Mouse (Mus musculus) large intestine, adult 2 months (tissue): ENCODE data around the gene Tcl1b4. TPM values are rescaled to one million over a fixed set of nuclear protein-coding genes. Genes with fewer than 3 reads are reported as not detected.
"Not testable (repeated sequence)": the region's sequence is repeated elsewhere in the genome, so short reads cannot be mapped to it uniquely, and the experiment has no call there.

ENCODE experiments used
- DNase-seq: peaks from one replicate; pipeline ENCODE4 v3.0.0-alpha.2; 2012; ENCODE audit warnings: low read depth, low spot score
- whole genome bisulfite sequencing: fragments of 180-500 bp; shearing (Covaris S2); methylation state at CpG from one replicate; pipeline ENCODE4 v1.1.7; 2018; 5-methylcytosine and 5-hydroxymethylcytosine counted together
- polyA plus RNA-seq: library from polyadenylated mRNA; depleted of rRNA; stranded (reverse); fragments of >200 nt; gene quantifications from 2 replicates; pipeline ENCODE4 v1.2.3, GENCODE M21; 2012; rRNA removed

Gene Tcl1b4
- not detected in 2 replicates for polyA plus RNA-seq

DNA sequence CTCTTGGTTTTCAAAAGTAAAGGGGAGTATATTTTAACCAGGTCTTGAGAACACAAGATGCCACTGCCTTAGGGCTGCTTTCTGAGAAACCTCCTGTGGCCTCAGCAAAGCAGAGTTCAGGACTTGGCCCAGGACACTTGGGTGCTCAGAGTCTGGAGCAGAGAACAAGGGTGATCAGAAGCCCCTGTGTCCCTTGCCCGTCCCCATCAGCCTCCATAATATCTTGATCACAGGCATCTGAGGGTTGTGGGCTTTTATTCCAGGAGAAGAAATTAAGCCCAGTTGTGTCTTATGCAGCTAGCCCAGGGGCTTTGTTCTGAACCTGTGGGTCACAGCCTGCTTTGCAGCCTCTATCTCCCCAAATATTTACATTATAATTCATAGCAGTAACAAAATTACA, at the start of gene Tcl1b4:
Tcl1b4 (plus strand) TSS at position 301 of the 400 bp plus-strand sequence.
- 82% methylated on average over 1 of the region's 1 CpGs for WGBS
- DNase-seq, result not testable (repeated sequence)

GRCm38 (mm10) chr12:105155286-105155685, 46.5 kb upstream of the Tcl1b4 start:
- DNase-seq, result not testable (repeated sequence)
- 38% methylated on average over 4 of the region's 4 CpGs for WGBS

GRCm38 (mm10) chr12:105158842-105159241, 42.9 kb upstream of the Tcl1b4 start:
- DNase-seq, result no peak
- WGBS, result 64% methylated on average over 6 of the region's 6 CpGs

GRCm38 (mm10) chr12:105159390-105159789, 42.4 kb upstream of the Tcl1b4 start, which contains the start of gene Tcl1b1:
Gene Tcl1b1, plus strand, starts transcription at chr12:105159690.
- no peak for DNase-seq
- 71% methylated on average over 4 of the region's 4 CpGs for WGBS

- 52% methylated on average over 3 of the region's 3 CpGs for WGBS
- no peak for DNase-seq
Observed at GRCm38 (mm10) chr12:105166734-105167133, 35.0 kb upstream of the Tcl1b4 start.

DNA sequence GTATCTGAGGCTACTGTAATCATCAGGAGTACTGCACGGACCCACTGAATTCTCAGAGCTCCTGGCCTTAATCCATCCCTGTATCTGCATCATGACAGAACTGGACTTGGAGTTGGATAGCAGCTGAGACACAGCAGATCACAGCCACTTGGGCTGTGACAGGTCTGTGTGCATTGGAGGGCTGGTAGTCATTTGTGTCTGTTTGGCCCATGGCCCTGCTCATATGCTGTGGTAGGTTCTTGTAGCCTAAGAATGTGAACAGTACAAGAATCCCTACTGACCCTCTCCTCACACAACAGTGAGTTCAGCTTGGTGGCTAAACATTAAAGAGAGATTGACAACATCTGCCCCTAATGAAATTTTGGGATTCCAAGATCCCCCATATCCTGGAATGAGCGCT, 28.4 kb upstream of the Tcl1b4 start:
- WGBS, result 78% methylated on average over 2 of the region's 2 CpGs

GRCm38 (mm10) chr12:105174318-105174717, 27.4 kb upstream of the Tcl1b4 start:
- 18% methylated on average over 2 of the region's 2 CpGs for WGBS

More for the DNA sequence above, 28.4 kb upstream of the Tcl1b4 start:
- DNase-seq, result no peak

DNA sequence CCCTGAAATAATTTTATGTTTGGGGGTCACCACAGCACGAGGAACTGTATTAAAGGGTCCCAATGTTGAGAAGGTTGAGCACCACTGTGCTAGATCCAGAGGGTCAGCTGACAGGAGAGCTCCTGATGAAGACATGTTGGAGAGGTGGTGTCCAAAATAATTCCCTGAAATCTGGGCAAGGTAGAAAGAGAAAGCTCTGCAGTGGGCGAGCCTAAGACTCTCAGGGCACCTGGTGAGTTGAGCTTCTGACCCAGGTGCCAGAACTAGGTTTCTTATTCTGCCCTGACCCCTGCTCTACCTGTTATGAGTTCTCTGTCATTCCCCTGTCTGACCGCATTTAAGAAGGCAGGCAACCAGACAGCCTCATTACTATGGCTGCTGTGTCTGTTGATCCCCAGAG, 25.7 kb upstream of the Tcl1b4 start, which contains the start of gene Tcl1b5:
Tcl1b5 (plus strand) TSS at position 301 of the 400 bp plus-strand sequence.
- WGBS, result 45% methylated on average over 3 of the region's 3 CpGs
- DNase-seq, result not testable (repeated sequence)

More at GRCm38 (mm10) chr12:105174318-105174717, 27.4 kb upstream of the Tcl1b4 start:
- not testable (repeated sequence) for DNase-seq

DNA sequence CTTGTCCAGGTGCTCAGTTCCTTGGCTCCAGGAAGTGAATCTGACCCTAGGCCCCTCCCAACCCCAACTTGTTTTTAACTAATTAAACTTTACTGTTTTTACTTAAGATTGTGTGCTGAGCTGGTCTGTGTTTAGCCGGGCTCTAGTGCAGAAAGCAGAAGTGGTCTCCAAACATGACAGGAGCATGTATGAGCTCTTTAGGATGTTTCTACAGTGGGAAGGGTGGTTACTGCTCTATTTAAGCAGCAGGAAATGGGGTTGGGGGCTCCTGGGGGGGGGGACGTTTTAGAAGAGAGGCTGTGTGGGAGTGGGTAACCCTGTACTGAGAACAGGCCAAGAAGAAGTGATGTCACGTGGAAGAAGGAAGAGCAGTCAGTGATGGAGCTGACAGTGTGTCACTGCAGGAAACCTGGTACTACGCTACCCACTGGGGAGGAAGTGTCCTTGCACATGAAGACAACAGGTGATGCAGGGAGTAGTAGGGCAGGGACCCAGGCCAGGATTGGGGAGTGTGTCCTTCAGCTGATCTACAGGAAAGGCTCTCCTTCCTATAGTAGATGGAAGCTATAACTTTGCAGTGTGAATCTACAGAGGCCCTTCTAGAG, 20.6 kb upstream of the Tcl1b4 start:
- 52% methylated on average over 4 of the region's 4 CpGs for WGBS
- not testable (repeated sequence) for DNase-seq

- WGBS, result 34% methylated on average over 2 of the region's 2 CpGs
- DNase-seq, result not testable (repeated sequence)
Observed at GRCm38 (mm10) chr12:105188980-105189379, 12.8 kb upstream of the Tcl1b4 start.

- not testable (repeated sequence) for DNase-seq
- 92% methylated on average over 6 of the region's 6 CpGs for whole genome bisulfite sequencing
Observed at GRCm38 (mm10) chr12:105190743-105191142, 11.0 kb upstream of the Tcl1b4 start, which contains the start of gene Tcl1b3. Gene Tcl1b3, plus strand, starts transcription at chr12:105191043.

DNA sequence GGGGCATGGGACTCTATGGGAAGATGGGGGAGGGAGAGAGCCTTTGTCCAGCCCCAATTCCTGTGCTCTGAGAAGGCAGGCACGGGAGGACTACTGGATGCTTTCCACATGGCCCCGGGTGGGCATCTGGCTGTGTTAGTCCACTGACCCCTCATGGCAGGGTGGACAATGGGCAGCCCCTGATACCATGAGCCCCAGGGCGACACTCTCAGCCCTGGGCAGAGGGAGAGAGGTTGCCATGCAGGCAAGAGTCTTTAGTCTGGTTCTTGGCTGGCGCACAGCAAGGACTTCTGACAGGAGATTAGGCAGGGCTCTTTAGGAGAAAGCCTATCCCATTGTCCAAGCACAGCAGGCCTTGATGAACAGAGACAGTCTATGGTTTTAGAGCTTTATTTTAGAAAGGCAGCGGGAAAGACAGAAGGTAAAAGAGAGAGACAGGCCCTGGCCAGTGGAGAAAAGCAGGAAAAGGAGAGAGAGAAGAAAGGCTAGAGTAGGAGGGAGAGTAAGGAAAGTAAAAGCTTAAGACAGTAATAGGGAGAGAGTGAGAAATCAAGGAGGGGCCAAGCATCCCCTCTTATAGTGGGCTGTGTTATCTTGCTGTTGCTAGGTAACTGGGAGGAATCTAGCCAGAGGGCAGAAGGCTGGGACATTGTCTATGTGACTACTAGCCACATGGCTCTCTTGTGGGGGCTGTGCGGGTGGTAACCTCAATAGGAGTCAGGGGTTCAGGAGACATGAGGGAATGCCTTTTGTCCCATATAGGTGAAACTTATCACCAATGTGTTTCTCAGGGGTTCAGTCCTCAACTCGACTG, 1.9 kb upstream of the Tcl1b4 start:
- DNase-seq, result not testable (repeated sequence)
- 69% methylated on average over 7 of the region's 7 CpGs for WGBS

DNA sequence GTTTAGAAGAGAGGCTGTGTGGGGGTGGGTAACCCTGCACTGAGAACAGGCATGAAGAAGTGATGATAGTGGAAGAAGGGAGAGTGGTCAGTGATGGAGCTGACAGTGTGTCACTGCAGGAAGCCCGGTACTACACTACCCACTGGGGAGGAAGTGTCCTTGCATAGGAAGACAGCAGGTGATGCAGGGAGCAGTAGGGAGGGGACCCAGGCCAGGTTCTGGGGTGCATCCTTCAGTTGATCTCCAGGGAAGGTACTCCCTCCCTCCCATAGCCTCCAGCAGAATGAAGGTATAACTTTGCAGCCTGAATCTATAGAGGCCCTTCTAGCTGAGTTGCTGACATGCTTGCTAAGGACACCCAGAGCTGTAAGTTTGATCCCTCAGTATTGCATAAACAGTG, 5.3 kb downstream of the Tcl1b4 start:
- WGBS, result 71% methylated on average over 1 of the region's 1 CpGs
- DNase-seq, result no peak

GRCm38 (mm10) chr12:105208441-105208840, 6.7 kb downstream of the Tcl1b4 start:
- no peak for DNase-seq
- WGBS, result 97% methylated on average over 1 of the region's 1 CpGs

GRCm38 (mm10) chr12:105209231-105209630, 7.5 kb downstream of the Tcl1b4 start:
- DNase-seq, result no peak
- WGBS, result 88% methylated on average over 7 of the region's 7 CpGs

- DNase-seq, result no peak
- 71% methylated on average over 7 of the region's 7 CpGs for WGBS
Observed at GRCm38 (mm10) chr12:105217101-105217760, 15.5 kb downstream of the Tcl1b4 start.

GRCm38 (mm10) chr12:105222601-105223319, 21.0 kb downstream of the Tcl1b4 start, which contains the start of gene Tcl1:
Gene Tcl1, minus strand, starts transcription at chr12:105222793.
- no peak for DNase-seq
- 84% methylated on average over 22 of the region's 22 CpGs for WGBS

DNA sequence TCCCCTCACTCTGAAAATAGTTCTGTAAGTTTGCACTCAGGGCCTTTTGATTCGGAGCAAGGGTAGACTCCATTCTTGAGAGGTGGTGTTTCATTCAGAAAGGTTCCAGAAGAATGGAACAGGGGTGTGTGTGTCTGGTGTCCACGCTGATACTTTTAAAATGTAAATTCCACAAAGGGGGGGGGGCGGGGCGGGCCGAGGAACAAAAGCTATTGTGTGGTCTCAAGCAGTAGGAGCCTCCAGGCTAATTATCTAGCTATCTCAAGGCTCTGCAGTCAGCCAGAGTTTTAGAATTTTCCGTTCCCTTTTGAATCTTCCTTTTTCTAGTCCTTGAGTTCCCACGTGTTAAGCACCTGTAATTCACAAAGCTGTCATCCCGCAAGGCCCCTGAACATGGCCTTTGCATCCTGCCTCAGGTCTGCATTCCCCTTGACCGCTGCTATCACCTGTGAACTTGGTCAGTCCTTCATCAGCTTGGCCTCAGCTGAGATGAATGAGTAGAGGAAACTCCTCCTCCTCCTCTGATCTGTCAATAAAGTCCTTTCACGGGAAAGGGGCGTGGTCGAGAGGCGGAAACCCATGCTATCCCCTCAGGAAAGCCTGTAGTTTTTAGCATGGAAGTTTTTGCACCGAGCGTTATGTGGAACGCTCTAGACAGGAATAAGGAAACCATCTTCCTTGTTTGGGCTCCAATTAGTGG, 23.0 kb downstream of the Tcl1b4 start:
- DNase-seq, result no peak
- 52% methylated on average over 16 of the region's 16 CpGs for WGBS

- WGBS, result 62% methylated on average over 11 of the region's 11 CpGs
- DNase-seq, result no peak
Observed at GRCm38 (mm10) chr12:105234362-105234761, 32.6 kb downstream of the Tcl1b4 start.
